Mouse (Mus musculus) E14TG2a.4 (cell line): Measurements from ENCODE around the gene Ankfn1.

Experiments
- H3K27me3 ChIP-seq: 2 replicates; pipeline ENCODE4 v1.6.1; 2014; ENCODE audit warnings: low read length, control low read depth; ENCODE audit not compliant: insufficient read depth
- H3K36me3 ChIP-seq: 2 replicates; pipeline ENCODE4 v1.6.1; 2014; ENCODE audit warnings: low read length, control low read depth; ENCODE audit not compliant: insufficient read depth
- H3K4me1 ChIP-seq: replicated peaks from 2 replicates; pipeline ENCODE4 v1.6.1; 2014; ENCODE audit warnings: low read depth, low read length, control low read depth
- H3K4me3 ChIP-seq: replicated peaks from 2 replicates; pipeline ENCODE4 v1.5.1; 2014; ENCODE audit warnings: mild to moderate bottlenecking, low read length
- H3K9me3 ChIP-seq: 2 replicates; pipeline ENCODE4 v1.6.1; 2014; ENCODE audit warnings: low read length, control low read depth
- CTCF ChIP-seq: conservative IDR thresholded peaks from 2 replicates; pipeline ENCODE4 v1.5.1; 2014; ENCODE audit warnings: low read length
- NANOG ChIP-seq: IDR thresholded peaks from 2 replicates; pipeline ENCODE4 v1.6.1; 2014; ENCODE audit warnings: borderline replicate concordance, low read length, mixed read lengths
- POU5F1 ChIP-seq: IDR thresholded peaks from 2 replicates; pipeline ENCODE4 v1.6.1; 2014; ENCODE audit warnings: low read length, borderline replicate concordance

Gene Ankfn1

DNA sequence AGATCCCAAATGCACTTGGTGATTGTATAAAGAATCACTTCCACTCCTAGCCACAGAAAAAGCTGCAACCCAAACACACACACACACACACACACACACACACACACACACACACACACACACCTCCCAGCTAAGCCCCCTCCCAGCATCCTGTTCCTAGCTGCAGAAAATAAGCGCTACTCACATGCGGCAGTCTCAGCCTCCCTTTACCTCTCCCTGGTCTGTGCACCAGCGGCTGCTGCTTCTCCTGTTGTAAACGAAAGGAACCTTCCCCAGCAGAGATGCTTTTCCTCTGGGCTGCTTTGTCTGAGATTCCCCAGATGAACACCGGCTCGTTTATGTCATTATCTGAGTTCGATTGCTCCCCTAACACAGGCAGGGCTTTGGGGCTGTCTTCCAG, at the start of gene Ankfn1:
TSS of gene Ankfn1 (minus strand) at position 223 of the 400 bp plus-strand sequence.
- Histone ChIP-seq H3K4me3 (no peak within 1 kb of the TSS), H3K36me3 (no peaks in the 10 kb centered on the region), H3K9me3 (no peaks in the 10 kb centered on the region), H3K27me3 (no peaks in the 10 kb centered on the region), H3K4me1 (peaks cover 13% of the 10 kb centered on the region)
- TF ChIP-seq POU5F1: no peak
- TF ChIP-seq NANOG: no peak
- no peak for TF ChIP-seq CTCF

DNA sequence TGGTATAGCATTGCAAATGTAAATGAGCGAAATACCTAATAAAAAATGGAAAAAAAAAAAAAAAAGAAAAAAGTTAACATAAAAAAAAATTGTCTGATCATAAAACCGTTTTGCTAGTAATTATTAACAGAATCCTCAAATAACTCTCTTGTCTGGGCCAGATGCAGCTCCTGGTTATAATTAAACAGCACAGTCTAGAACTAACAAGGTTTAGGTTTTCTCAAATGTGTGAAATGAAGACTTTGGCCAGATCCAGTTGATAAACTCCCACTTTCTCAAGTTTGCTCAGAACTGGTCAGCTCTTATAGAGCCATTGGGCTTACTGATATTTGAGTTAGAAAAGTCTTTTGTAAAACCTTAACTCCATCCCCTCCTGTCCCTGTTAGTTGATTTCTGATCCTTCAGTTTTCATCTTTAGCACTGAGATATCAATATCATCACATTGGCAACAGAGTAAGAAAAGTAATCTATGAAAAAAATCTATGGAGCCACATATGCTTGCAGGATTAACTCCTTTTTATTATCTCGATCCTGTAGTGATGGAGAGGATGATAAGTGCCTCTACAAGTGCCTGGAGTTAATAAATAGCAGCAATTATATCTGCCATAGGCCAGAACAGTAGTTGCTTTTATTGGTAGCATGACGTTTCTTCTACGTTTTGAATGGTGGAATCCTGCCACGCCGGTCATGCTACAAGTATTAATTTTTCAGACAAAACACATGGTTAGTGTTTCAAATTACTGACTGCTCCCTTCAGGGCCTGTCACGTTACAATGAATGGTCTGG, 46.4 kb upstream of the Ankfn1 start:
- H3K4me1 ChIP-seq: peaks cover 2% of the 10 kb centered on the region; the same call in 1 of the 2 replicates
- no peak overlapping the region for H3K4me3 ChIP-seq
- H3K27me3 ChIP-seq: peaks cover 5% of the 10 kb centered on the region; the same call in 1 of the 2 replicates
- H3K9me3 ChIP-seq: no peaks in the 10 kb centered on the region
- TF ChIP-seq CTCF: no peak
- no peak for TF ChIP-seq NANOG
- no peak for TF ChIP-seq POU5F1
- no peaks in the 10 kb centered on the region for H3K36me3 ChIP-seq

DNA sequence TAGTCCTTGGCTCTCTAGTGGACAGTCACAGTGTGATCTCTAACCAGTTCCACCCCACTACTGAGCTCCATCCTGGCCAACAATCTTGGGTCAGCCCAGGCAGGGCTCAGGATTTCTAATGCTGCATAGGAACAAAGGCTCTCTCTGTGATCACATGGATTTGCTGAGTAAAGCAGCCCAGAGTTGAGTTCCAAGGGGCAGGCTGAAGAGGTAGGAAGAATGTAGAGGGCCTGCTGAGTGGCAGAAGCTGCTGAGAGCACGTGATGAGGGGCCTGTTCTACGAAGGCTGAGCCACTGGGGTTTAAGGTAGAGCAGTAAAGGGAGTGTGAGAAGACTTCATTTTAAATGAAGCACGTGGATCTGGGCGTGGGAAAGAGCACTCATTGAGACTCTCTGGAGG, 41.1 kb upstream of the Ankfn1 start:
- H3K27me3 ChIP-seq: peaks cover 5% of the 10 kb centered on the region; the same call in 1 of the 2 replicates
- no peaks in the 10 kb centered on the region for H3K36me3 ChIP-seq
- H3K4me1 ChIP-seq: peaks cover 7% of the 10 kb centered on the region
- no peaks in the 10 kb centered on the region for H3K9me3 ChIP-seq
- no peak overlapping the region for H3K4me3 ChIP-seq
- TF ChIP-seq POU5F1: no peak
- TF ChIP-seq NANOG: no peak
- no peak for TF ChIP-seq CTCF

DNA sequence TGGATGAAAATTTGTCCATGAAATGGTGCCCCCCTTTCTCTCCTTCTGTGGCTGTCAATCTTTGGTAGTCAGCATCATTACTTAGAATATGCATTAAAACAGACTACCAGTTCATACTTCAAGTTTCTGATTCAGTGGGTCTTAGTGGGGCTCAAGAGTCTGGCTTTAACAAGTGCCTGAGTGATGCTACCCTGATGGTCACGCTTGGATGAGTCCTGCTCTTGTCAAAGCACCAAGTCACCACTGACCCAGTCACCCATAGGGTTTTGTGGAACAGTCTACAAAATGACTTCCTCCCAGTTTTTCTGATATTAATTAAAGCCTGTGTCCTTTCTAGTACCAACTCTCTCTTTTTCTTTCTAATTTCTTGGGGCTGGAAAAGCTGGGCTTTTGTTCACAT, 34.0 kb upstream of the Ankfn1 start:
- H3K9me3 ChIP-seq: no peaks in the 10 kb centered on the region
- H3K27me3 ChIP-seq: no peaks in the 10 kb centered on the region
- TF ChIP-seq NANOG: no peak
- TF ChIP-seq CTCF: no peak
- TF ChIP-seq POU5F1: no peak
- no peaks in the 10 kb centered on the region for H3K36me3 ChIP-seq
- no peak overlapping the region for H3K4me3 ChIP-seq
- H3K4me1 ChIP-seq: no peaks in the 10 kb centered on the region

DNA sequence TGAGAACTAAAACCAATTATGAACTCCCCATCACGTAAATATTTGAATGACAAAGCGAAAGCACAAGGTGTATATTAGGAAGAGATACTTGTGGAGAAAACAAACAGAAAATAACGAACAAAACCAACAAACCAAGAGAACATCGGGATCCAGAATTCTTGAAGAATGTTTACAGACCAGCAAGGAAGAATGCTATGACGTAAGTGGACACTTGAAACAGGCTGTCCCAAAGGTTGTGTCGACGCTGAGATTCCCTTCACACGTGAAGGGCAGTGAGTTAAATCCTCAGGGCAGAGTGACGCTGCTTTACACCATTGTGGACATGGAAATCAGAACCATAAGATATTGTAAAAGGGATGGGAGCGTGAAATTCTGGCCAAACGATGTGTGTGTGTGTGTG, 30.5 kb upstream of the Ankfn1 start:
- Histone ChIP-seq H3K4me3 (no peak overlapping the region), H3K9me3 (no peaks in the 10 kb centered on the region), H3K36me3 (no peaks in the 10 kb centered on the region), H3K4me1 (no peaks in the 10 kb centered on the region), H3K27me3 (no peaks in the 10 kb centered on the region)
- TF ChIP-seq POU5F1 (no peak), CTCF (no peak), NANOG (no peak)

DNA sequence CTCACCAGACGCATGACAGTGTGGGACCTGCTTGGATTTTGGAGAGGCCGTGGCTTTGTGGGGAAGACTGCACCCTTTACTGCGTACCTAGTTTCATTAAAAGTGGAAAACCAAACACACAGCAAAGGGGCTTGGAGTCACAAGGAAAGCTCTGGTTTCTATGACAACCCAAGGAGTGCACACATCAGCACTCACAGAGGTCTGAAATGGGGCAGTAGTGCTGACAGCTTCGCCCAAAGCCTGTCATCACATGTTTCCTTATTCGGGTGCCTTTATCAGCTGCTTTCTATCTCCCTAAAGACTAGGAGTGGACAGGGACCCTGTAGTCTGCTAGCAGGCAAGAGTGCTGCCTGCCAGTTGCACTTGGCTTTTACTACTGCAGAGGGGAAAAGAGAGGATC, 27.4 kb upstream of the Ankfn1 start:
- Histone ChIP-seq H3K9me3 (no peaks in the 10 kb centered on the region), H3K36me3 (no peaks in the 10 kb centered on the region), H3K4me3 (no peak overlapping the region), H3K4me1 (no peaks in the 10 kb centered on the region), H3K27me3 (no peaks in the 10 kb centered on the region)
- no peak for TF ChIP-seq CTCF
- TF ChIP-seq POU5F1: no peak
- no peak for TF ChIP-seq NANOG

DNA sequence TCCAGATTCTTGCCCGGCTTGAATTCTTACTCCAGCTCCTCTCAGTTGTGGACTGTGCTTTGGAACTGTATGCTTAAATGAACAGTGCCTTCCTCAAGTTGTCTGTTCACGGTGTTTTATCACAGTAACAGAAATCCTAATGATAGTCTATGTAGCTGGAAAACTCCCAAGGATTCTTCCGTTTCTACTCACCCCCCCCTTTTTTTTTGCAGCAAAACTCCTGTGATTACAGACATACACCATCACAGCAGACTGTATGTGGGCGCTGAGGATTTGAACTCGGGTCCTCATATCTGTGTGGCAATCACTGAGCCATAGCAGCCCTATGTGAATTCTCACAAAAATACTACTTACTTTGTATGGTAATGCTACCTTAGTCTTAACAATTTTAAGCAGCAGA, 26.5 kb upstream of the Ankfn1 start:
- H3K4me3 ChIP-seq: no peak overlapping the region
- no peaks in the 10 kb centered on the region for H3K4me1 ChIP-seq
- TF ChIP-seq POU5F1 (no peak), CTCF (no peak), NANOG (no peak)
- H3K27me3 ChIP-seq: no peaks in the 10 kb centered on the region
- no peaks in the 10 kb centered on the region for H3K36me3 ChIP-seq
- no peaks in the 10 kb centered on the region for H3K9me3 ChIP-seq

DNA sequence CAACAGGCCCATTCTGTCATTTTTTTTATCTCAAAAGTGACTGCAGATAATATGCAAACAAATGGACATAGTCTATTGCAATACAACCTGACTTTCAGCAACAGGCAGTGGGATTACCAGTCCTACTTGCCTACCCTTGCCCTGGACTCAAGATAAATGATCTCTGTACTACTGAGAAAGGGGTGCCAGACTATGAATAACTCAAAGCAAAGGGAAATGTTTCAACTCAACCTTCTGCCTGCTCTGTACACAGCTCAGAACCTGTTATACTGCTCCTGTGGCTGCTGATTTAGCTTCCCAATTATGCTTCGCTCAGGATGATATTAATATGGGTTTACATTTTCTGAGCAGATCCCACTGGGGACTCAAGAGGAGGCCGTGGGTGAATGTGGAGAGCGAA, 15.3 kb upstream of the Ankfn1 start:
- H3K4me3 ChIP-seq: no peak overlapping the region
- H3K36me3 ChIP-seq: no peaks in the 10 kb centered on the region
- TF ChIP-seq NANOG (no peak), CTCF (no peak), POU5F1 (no peak)
- H3K9me3 ChIP-seq: no peaks in the 10 kb centered on the region
- H3K27me3 ChIP-seq: no peaks in the 10 kb centered on the region
- H3K4me1 ChIP-seq: no peaks in the 10 kb centered on the region

DNA sequence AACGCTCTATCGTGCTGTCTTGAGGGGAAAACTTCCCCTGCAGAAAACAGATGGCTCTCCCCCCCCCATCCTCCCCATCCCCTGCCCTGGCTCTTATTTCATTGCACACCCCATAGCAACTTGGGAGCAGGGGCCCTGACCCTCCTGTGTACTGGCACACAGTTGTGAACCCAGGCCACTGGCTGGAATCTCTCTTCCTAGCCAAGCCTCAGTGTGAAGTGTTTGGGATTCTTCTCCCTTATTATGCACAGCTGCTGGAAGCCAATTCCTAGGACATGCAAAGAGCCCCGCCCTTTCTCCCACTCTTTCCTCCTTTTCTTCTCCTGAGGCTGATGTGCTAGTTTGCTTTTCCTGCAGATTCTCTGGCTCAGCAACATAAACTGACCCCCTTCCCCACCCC, 1.4 kb downstream of the Ankfn1 start:
- H3K36me3 ChIP-seq: no peaks in the 10 kb centered on the region
- no peaks in the 10 kb centered on the region for H3K27me3 ChIP-seq
- H3K4me1 ChIP-seq: peaks cover 13% of the 10 kb centered on the region
- no peak overlapping the region for H3K4me3 ChIP-seq
- no peaks in the 10 kb centered on the region for H3K9me3 ChIP-seq
- no peak for TF ChIP-seq POU5F1
- TF ChIP-seq NANOG: no peak
- no peak for TF ChIP-seq CTCF
